Mouse (Mus musculus) layer of hippocampus, postnatal 14 days (tissue): ENCODE data around the gene Chia1. TPM values are rescaled to one million over a fixed set of nuclear protein-coding genes. Genes with fewer than 3 reads are reported as not detected.
"Not testable (repeated sequence)": the region's sequence is repeated elsewhere in the genome, so short reads cannot be mapped to it uniquely, and the experiment has no call there.

Experiments used
- DNase-seq, 2 experiments: peaks; one replicate each; pipeline ENCODE4 v3.0.0; 2021 to 2022; ENCODE audit warnings: low spot score in 2 of 2, mixed read lengths in 1 of 2
- long read RNA-seq, 2 experiments: library from polyadenylated mRNA; stranded (forward); transcript quantifications; one replicate each; pipeline ENCODE4 v2.0.0; 2021
- total RNA-seq, 2 experiments: library from RNA; stranded (reverse); gene quantifications; 2 replicates each; pipeline ENCODE4 v1.2.3; 2021

Gene Chia1
- total RNA-seq = under 1 TPM; 0.58 to 0.60 TPM
- long read RNA-seq, experiment 1 = 0 reads
- long read RNA-seq, experiment 2, partial matches to known transcripts = 0 of 2 reads
- long read RNA-seq, experiment 2, other reads (novel, unspliced or antisense) = 2 of 2 reads

- DNase-seq = no peak
Measured at GRCm38 (mm10) chr3:106112929-106113328, at the start of gene Chia1. Chia1 (plus strand) TSS chr3:106113229.

- not testable (repeated sequence) for DNase-seq
Measured at GRCm38 (mm10) chr3:106067707-106068106, 45.3 kb upstream of the Chia1 start.

GRCm38 (mm10) chr3:106070994-106071393 is 42.0 kb upstream of the Chia1 start:
- DNase-seq = no peak

- DNase-seq = no peak
Measured at GRCm38 (mm10) chr3:106074824-106075223, 38.2 kb upstream of the Chia1 start.

- no peak for DNase-seq
Measured at GRCm38 (mm10) chr3:106126999-106127398, 14.0 kb downstream of the Chia1 start.

GRCm38 (mm10) chr3:106128807-106129493 is 15.9 kb downstream of the Chia1 start:
- no peak for DNase-seq

- peak; percentile 91 to 97 for DNase-seq
Measured at GRCm38 (mm10) chr3:106131690-106132089, 18.7 kb downstream of the Chia1 start.

- no peak for DNase-seq
Measured at GRCm38 (mm10) chr3:106144081-106144480, 31.1 kb downstream of the Chia1 start.

GRCm38 (mm10) chr3:106154413-106154812 is 41.4 kb downstream of the Chia1 start:
- DNase-seq = no peak

- DNase-seq = no peak
Measured at GRCm38 (mm10) chr3:106167464-106167863, 54.4 kb downstream of the Chia1 start, which contains the start of gene Chil3. Chil3 (minus strand) TSS chr3:106167564.

- DNase-seq = no peak
Measured at GRCm38 (mm10) chr3:106170522-106171053, 57.6 kb downstream of the Chia1 start.

- no peak for DNase-seq
Measured at GRCm38 (mm10) chr3:106171135-106171731, 58.2 kb downstream of the Chia1 start.

- DNase-seq = not testable (repeated sequence)
Measured at GRCm38 (mm10) chr3:106172506-106172905, 59.5 kb downstream of the Chia1 start.

- DNase-seq = not testable (repeated sequence)
Measured at GRCm38 (mm10) chr3:106174971-106175370, 61.9 kb downstream of the Chia1 start.

- no peak for DNase-seq
Measured at GRCm38 (mm10) chr3:106177509-106178189, 64.6 kb downstream of the Chia1 start.

Other genes with a start within 250 kb of the Chia1 start
- under 1 TPM; 0.62 to 0.95 TPM for gene Adora3, start 242.4 kb upstream of the Chia1 start, total RNA-seq
- gene Tmigd3, start 242.3 kb upstream of the Chia1 start, total RNA-seq = under 1 TPM in 1 of 2 experiments, not detected in 1; 0.69 TPM
- gene I830077J02Rik, start 180.6 kb upstream of the Chia1 start, total RNA-seq = under 1 TPM; 0.55 to 0.86 TPM
- 10 to 100 TPM; 53.2 to 57.2 TPM for gene Wdr77, start 153.9 kb upstream of the Chia1 start, total RNA-seq
- 100 to 1,000 TPM; 308 to 321 TPM for gene Atp5f1, start 153.1 kb upstream of the Chia1 start, total RNA-seq
- 1 to 10 TPM; 2.2 TPM for gene Ovgp1, start 139.5 kb upstream of the Chia1 start, total RNA-seq
- gene Pifo, start 98.6 kb upstream of the Chia1 start, total RNA-seq = 1 to 10 TPM in 1 of 2 experiments, under 1 TPM in 1; 0.41 to 1.8 TPM
- gene Chil5, start 80.4 kb upstream of the Chia1 start, total RNA-seq = not detected
- gene Chil3, start 54.3 kb downstream of the Chia1 start, total RNA-seq = not detected
- gene Chil4, start 106.3 kb downstream of the Chia1 start, total RNA-seq = not detected